Mouse (Mus musculus) thymus, adult 2 months (tissue): ENCODE measurements around the gene Lias. TPM values are rescaled to one million over a fixed set of nuclear protein-coding genes. Genes with fewer than 3 reads are reported as not detected.

Experiments
- DNase-seq: peaks from one replicate; pipeline ENCODE4 v3.0.0; 2021
- H3K27ac ChIP-seq: fragments of 200-500 bp; 2 replicates; pipeline ENCODE4 v1.5.1; 2012; ENCODE audit warnings: low read length, control low read depth; ENCODE audit not compliant: control insufficient read depth, insufficient read depth
- H3K27me3 ChIP-seq: fragments of 200-500 bp; 2 replicates; pipeline ENCODE4 v1.6.1; 2012; ENCODE audit warnings: mild to moderate bottlenecking, low read length, moderate library complexity, mixed read lengths; ENCODE audit not compliant: control insufficient read depth, insufficient read depth
- H3K36me3 ChIP-seq: fragments of 200-500 bp; 2 replicates; pipeline ENCODE4 v1.6.1; 2012; ENCODE audit warnings: mild to moderate bottlenecking, low read length, moderate library complexity; ENCODE audit not compliant: control insufficient read depth, insufficient read depth
- H3K4me1 ChIP-seq: fragments of 200-500 bp; replicated peaks from 2 replicates; pipeline ENCODE4 v1.6.1; 2012; ENCODE audit warnings: low read length; ENCODE audit not compliant: control insufficient read depth, insufficient read depth
- H3K4me3 ChIP-seq: fragments of 200-500 bp; 2 replicates; pipeline ENCODE4 v1.5.1; 2012; ENCODE audit warnings: mild to moderate bottlenecking, low read length, control low read depth, moderate library complexity; ENCODE audit not compliant: control insufficient read depth, insufficient read depth
- CTCF ChIP-seq: fragments of 200-500 bp; IDR thresholded peaks from 2 replicates; pipeline ENCODE4 v1.5.1; 2012; ENCODE audit warnings: mild to moderate bottlenecking, control low read depth, low read length, moderate library complexity, borderline replicate concordance; ENCODE audit not compliant: control insufficient read depth, poor library complexity, insufficient read depth; ENCODE audit errors: extremely low read depth
- POLR2A ChIP-seq: fragments of 200-500 bp; IDR thresholded peaks from 2 replicates; pipeline ENCODE4 v1.6.1; 2012; ENCODE audit warnings: mild to moderate bottlenecking, low read length, control low read depth, moderate library complexity; ENCODE audit not compliant: control insufficient read depth, poor library complexity, insufficient read depth; ENCODE audit errors: extremely low read depth
- WGBS: fragments of 180-500 bp; shearing (Covaris S2); methylation state at CpG from one replicate; pipeline ENCODE4 v1.1.7; 2018; 5-methylcytosine and 5-hydroxymethylcytosine counted together
- polyA plus RNA-seq: library from polyadenylated mRNA; depleted of rRNA; stranded (reverse); fragments of >200 nt; gene quantifications from 2 replicates; pipeline ENCODE4 v1.2.3, GENCODE M21; 2012; rRNA removed

Gene Lias
- polyA plus RNA-seq, 1 experiment, result 14.7 TPM

GRCm38 (mm10) chr5:65448941-65449340, 57.6 kb downstream of the Lias start:
- Histone ChIP-seq H3K4me1 (no peaks in the 10 kb centered on the region), H3K36me3 (peaks cover 14% of the 10 kb centered on the region), H3K4me3 (no peak overlapping the region), H3K27ac (no peak overlapping the region), H3K27me3 (no peaks in the 10 kb centered on the region)
- no peak for TF ChIP-seq POLR2A
- no peak for TF ChIP-seq CTCF
- DNase-seq, result no peak
- 96% methylated on average over 4 of the region's 4 CpGs for WGBS

- H3K36me3 ChIP-seq, result peaks cover under 1% of the 10 kb centered on the region; the same call in 1 of the 2 replicates
- no peak for DNase-seq
- no peaks in the 10 kb centered on the region for H3K27me3 ChIP-seq
- TF ChIP-seq POLR2A, result no peak
- no peak for TF ChIP-seq CTCF
- no peak overlapping the region for H3K27ac ChIP-seq
- 91% methylated on average over 5 of the region's 5 CpGs for WGBS
- no peaks in the 10 kb centered on the region for H3K4me1 ChIP-seq
- no peak overlapping the region for H3K4me3 ChIP-seq
These were observed 63.5 kb downstream of the Lias start for GRCm38 (mm10) chr5:65454771-65455170.

GRCm38 (mm10) chr5:65457086-65457827, 66.0 kb downstream of the Lias start:
- DNase-seq, result no peak
- Histone ChIP-seq H3K4me3 (no peak overlapping the region), H3K27ac (no peak overlapping the region), H3K4me1 (no peaks in the 10 kb centered on the region), H3K27me3 (no peaks in the 10 kb centered on the region), H3K36me3 (no peaks in the 10 kb centered on the region; the same call in 1 of the 2 replicates)
- WGBS, result 91% methylated on average over 7 of the region's 7 CpGs
- TF ChIP-seq POLR2A (no peak), CTCF (no peak)

GRCm38 (mm10) chr5:65457846-65458245, 66.5 kb downstream of the Lias start:
- Histone ChIP-seq H3K4me1 (no peaks in the 10 kb centered on the region), H3K4me3 (no peak overlapping the region), H3K27ac (no peak overlapping the region), H3K27me3 (no peaks in the 10 kb centered on the region), H3K36me3 (no peaks in the 10 kb centered on the region; the same call in 1 of the 2 replicates)
- no peak for DNase-seq
- no peak for TF ChIP-seq POLR2A
- no peak for TF ChIP-seq CTCF
- 93% methylated on average over 5 of the region's 5 CpGs for WGBS

- H3K36me3 ChIP-seq, result no peaks in the 10 kb centered on the region; the same call in 1 of the 2 replicates
- WGBS, result 100% methylated on average over 3 of the region's 3 CpGs
- no peak overlapping the region for H3K27ac ChIP-seq
- H3K4me1 ChIP-seq, result no peaks in the 10 kb centered on the region
- H3K4me3 ChIP-seq, result no peak overlapping the region
- no peak for DNase-seq
- TF ChIP-seq CTCF (no peak), POLR2A (no peak)
- H3K27me3 ChIP-seq, result no peaks in the 10 kb centered on the region
These were observed 68.2 kb downstream of the Lias start for GRCm38 (mm10) chr5:65459454-65459853.

Other genes with a start within 250 kb of the Lias start
- gene Wdr19, start 191.8 kb upstream of the Lias start, polyA plus RNA-seq, result 2.1 and 2.2 TPM in 2 replicates
- gene Rfc1, start 55.8 kb upstream of the Lias start, polyA plus RNA-seq, result 20.0 and 27.9 TPM in 2 replicates
- 1.1 and 1.6 TPM in 2 replicates for gene Klb, start 43.2 kb upstream of the Lias start, polyA plus RNA-seq
- gene Rpl9, start 53 bp upstream of the Lias start, polyA plus RNA-seq, result 342 and 364 TPM in 2 replicates
- 10.1 and 10.7 TPM in 2 replicates for gene Ugdh, start 44.5 kb downstream of the Lias start, polyA plus RNA-seq
- gene Gm43552, start 101.3 kb downstream of the Lias start, polyA plus RNA-seq, result not detected in 2 replicates
- gene Smim14, start 145.7 kb downstream of the Lias start, polyA plus RNA-seq, result 101 and 110 TPM in 2 replicates
- gene Ube2k, start 145.7 kb downstream of the Lias start, polyA plus RNA-seq, result 19.6 and 21.7 TPM in 2 replicates